Mouse (Mus musculus): ENCODE measurements around the gene Zfp672.
A peak's percentile ranks its signal among the peaks of the same experiment; 100 is the strongest.
"Not testable (repeated sequence)": the region's sequence is repeated elsewhere in the genome, so short reads cannot be mapped to it uniquely, and the experiment has no call there.

Zfp672 gene

DNA sequence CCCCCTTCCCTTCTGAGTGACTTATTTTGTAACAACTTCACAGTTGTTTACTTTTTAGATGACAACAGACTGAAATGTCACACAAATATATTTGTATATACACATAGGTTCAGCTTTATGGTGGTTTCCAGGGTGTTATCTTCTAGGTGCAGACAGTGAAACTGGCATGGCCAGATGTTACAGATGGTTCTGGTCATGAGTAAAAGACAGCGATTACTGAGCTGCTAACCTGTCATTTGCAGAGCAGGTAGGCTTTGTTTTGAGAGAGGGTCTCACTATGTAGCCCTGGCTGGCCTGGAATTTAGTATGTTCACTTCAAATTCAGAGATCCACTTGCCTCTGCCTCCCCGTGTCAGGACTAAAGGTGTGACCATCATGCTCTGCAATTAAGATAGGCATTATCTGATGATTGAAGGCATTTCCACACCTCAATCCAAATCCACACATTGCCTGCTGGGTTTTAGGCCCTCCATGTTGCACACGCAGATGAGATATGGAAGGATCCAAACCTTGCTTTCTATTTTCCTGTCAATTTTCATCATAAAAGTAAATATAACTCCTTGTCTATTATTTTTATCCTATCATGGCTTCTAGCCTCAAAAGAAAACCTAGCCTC, 5.4 kb downstream of the Zfp672 start:
- no peak for DNase-seq

DNA sequence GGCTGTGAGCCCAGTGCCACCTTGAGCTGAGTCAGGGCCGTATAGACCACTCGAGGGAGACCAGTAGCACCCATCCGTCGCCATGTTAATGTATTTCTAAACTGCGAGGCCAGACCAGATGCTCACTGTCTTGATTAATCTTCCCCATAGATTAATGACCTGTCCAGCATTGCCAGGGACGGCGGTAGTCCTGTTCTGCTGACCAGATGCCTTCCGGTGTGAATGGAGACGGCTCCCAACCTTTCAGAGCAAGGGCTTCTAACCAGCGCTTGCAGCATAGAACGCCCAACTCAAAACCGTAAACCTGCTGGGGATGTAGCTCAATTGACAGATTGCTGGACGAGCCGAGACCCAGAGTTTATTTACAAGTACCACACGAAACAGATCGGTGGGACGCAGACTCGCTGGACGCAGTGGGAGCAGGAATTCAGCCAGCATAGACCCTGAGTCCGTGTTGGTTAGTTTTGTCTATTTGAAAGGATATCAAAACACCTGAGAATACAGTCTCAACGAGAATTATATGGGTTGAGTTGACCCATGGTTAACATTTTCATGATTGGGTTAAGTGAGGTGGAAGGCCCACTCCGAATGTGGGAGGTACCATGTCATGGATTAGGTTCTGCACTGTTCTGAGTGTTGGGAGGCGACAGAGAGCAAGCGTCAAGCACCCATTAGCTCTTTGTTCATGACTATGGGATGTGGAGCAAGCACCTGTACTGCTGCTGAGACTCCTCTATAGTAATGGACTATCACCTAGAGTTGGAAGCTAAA, 6.4 kb downstream of the Zfp672 start:
- DNase-seq = peak in 1 of 2 experiments; percentile 65

- DNase-seq = peak; percentile 99
Measured at GRCm38 (mm10) chr11:58322824-58323569, 7.1 kb downstream of the Zfp672 start.

DNA sequence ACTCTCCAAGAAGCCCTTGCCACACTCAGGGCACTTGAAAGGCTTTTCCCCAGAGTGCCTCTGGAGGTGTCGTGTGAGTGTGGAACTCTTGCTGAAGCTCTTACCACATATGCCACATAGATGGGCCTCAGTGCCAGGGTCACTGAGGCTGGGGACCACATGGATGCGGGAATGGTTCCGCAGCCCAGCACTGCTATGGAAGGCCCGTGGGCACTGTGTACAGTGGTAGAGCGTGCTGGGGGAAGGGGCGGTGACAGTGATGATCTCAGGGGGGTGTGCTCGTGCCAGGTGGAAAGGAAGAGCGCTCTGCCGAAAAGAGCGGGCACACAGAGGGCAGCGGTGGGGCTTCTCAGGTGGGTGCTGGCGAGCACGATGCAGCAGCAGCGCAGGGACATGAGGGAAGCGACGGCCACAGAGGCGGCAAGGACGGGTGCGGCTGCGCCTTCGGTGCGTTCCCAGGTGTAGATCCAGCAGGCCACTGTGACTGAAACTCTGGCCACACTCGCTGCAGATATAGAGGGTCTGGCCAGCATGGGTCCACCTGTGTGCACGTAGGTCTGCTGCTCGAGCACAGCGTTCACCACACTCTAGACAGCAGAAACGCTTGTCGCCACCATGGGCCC, 13.3 kb downstream of the Zfp672 start:
- DNase-seq = no peak

DNA sequence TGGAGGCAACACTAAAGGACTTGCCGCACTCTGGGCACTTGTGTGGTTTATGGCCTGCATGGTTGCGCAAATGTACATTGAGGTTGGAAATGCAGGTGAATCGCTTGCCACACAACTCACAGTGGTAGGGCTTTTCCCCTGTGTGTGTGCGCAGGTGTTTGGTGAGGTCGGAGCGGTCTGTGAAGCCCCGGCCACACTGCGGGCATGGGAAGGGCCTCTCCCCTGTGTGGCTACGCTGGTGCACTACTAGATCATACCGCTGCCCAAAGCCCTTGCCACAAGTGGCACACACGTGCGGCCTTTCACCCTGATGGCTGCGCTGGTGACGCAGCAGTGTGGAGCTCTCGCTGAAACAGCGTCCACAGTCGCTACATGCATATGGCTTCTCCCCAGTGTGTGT, 13.8 kb downstream of the Zfp672 start:
- DNase-seq = no peak

GRCm38 (mm10) chr11:58315536-58316168, 14.5 kb downstream of the Zfp672 start:
- no peak for DNase-seq

- peak; percentile 72 to 78 for DNase-seq
Measured at GRCm38 (mm10) chr11:58314069-58314468, 16.1 kb downstream of the Zfp672 start.

DNA sequence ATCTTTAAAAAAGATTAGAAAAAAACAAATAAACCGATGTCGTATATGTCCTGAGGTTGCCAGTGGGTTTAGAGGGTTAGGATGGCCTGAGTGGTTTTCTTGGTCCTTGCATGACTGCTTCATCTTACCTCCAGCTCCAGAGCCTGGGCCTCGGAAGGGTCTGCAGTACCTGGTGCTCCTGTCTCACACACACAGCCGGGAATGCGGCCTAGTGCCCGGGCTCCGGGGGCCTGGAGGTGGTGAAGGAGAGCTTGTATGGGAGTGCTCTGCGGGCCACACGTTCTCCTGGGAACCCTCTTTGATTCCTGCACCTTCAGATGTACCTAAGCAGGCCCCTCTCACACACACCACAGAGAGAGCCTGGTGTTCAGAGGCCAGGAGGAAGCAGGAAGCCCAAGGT, 21.5 kb downstream of the Zfp672 start:
- no peak for DNase-seq

GRCm38 (mm10) chr11:58307411-58308080, 22.6 kb downstream of the Zfp672 start:
- DNase-seq = peak; percentile 55 to 64

- DNase-seq = peak; percentile 97 to 98
Measured at GRCm38 (mm10) chr11:58306860-58307308, 23.3 kb downstream of the Zfp672 start, which contains the start of gene Zfp692. TSS of gene Zfp692 (plus strand) at chr11:58307069.

DNA sequence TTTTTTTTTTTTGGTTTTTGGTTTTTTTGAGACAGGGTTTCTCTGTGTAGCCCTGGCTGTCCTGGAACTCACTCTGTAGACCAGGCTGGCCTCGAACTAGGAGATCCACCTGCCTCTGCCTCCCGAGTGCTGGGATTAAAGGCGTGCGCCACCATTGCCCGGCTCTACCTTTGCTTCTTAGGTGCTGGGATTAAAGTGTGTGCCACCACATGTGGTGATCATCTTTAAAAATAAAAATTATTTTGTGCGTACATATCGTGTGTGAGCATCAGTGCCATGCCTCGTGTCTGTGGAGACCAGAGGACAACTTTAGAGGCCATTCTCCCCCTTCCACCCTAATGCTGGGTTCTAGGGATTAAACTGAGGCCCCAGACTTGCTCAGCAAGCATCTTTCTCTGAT, 24.8 kb downstream of the Zfp672 start:
- DNase-seq = not testable (repeated sequence)

GRCm38 (mm10) chr11:58303594-58303993, 26.5 kb downstream of the Zfp672 start:
- DNase-seq = no peak

DNA sequence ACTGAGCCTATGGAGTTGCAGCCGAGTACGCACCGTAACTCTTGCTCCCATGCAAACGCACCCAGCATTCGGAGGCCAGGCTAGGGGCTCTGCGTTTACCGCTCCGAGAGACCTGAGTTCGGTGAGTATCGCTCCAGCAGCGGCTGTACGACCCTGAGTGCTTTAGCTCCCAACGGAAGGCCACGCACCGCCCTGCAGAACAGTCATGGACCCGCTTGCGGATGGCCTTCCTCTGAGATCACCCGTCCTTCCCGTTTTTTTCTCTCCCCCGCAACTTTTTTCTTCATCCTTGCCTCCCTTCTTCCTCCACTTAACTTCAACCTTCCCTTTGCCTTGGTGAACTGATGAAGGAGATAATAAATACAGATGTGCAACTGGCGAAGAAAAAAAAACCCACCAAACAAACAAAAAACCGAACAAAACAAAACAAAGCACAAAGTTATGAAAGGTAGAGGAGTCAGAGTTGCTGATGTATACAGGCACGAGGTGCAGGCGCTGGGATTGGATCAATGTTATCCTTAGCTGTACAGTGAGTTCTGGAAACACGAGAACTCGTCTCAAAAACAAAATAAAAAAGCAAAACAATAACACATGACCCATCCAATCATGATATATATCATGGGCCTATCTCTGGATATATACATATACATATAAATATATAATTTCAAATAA, 27.2 kb downstream of the Zfp672 start:
- no peak for DNase-seq

GRCm38 (mm10) chr11:58301837-58302754, 28.0 kb downstream of the Zfp672 start:
- peak; percentile 97 to 99 for DNase-seq

- peak; percentile 83 to 87 for DNase-seq
Measured at GRCm38 (mm10) chr11:58301057-58301456, 29.1 kb downstream of the Zfp672 start.

DNA sequence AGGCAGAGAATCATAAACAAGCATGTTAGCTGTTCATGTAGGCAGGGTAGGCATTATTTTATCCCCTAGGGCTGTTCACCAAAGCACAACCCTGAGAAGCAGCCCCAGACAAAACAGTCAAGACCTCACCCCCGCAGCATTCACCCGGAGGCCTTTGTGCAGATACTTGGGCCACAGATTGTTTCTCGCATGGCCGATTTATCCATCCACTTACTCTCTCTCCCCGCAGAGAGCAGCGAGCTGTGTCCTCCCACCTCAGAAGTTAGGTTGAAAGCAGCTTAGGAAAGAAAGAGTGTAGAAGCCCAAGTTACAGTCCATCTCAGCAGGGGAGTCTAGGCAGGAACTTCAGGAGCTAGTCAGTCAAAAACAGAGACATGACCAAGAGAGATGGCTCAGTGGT, 32.7 kb downstream of the Zfp672 start:
- DNase-seq = no peak

GRCm38 (mm10) chr11:58292791-58293190, 37.3 kb downstream of the Zfp672 start:
- no peak for DNase-seq

- no peak for DNase-seq
Measured at GRCm38 (mm10) chr11:58290812-58291211, 39.3 kb downstream of the Zfp672 start.

- DNase-seq = no peak
Measured at GRCm38 (mm10) chr11:58289992-58290682, 40.0 kb downstream of the Zfp672 start.

DNA sequence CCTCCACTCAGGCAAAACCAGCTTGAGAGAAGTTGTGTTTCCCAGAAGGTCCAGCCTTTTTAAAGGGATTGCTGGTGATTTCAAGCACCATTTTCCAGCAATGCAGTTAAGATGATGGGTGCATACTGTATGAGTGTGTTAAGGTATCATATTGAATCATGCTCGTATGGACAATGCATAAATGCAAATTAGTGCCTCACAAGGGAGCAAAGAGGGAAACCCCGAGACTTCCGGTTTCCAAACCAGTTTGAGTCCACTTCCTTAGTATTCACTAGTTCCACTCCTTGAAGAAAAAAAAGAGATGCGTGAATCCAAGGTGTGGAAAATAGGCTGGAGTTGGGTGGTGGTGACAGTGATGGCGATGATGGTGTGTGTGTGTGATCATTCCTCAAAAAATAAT, 47.6 kb downstream of the Zfp672 start:
- no peak for DNase-seq

All from cerebellum, postnatal 14 days (tissue).